Mouse (Mus musculus) MEL (cell line): ENCODE measurements around the gene Armh4. TPM values are rescaled to one million over a fixed set of nuclear protein-coding genes. Genes with fewer than 3 reads are reported as not detected.
"Not testable (repeated sequence)": the region's sequence is repeated elsewhere in the genome, so short reads cannot be mapped to it uniquely, and the experiment has no call there.

Source experiments
- DNase-seq: peaks from one replicate; pipeline ENCODE4 v3.0.0; 2011; ENCODE audit warnings: low read depth, low spot score
- H3K27ac ChIP-seq: 2 replicates; pipeline ENCODE4 v1.5.1; 2012; ENCODE audit warnings: low read depth, mild to moderate bottlenecking, control low read depth, low read length, moderate library complexity; ENCODE audit not compliant: control insufficient read depth
- H3K27me3 ChIP-seq, 2 experiments: fragments of 150-350 bp in 1 of 2; sonication (generic) in 1 of 2; 2 replicates each; pipeline ENCODE4 v1.6.1; 2012; ENCODE audit warnings: low read length in 2 of 2, mild to moderate bottlenecking in 2 of 2, improper control_type of control experiment in 1 of 2, moderate library complexity in 1 of 2; ENCODE audit not compliant: insufficient read depth in 2 of 2, control insufficient read depth in 1 of 2
- H3K36me3 ChIP-seq, 2 experiments: 2 replicates each; pipeline ENCODE4 v1.6.1; 2012 to 2014; ENCODE audit warnings: low read length in 2 of 2, improper control_type of control experiment in 1 of 2, inconsistent platforms in 1 of 2, mild to moderate bottlenecking in 1 of 2; ENCODE audit not compliant: insufficient read depth in 2 of 2, control insufficient read depth in 1 of 2
- H3K4me1 ChIP-seq, 2 experiments: fragments of 150-350 bp in 1 of 2; sonication (generic) in 1 of 2; 2 replicates each; pipeline ENCODE4 v1.6.1; 2012; ENCODE audit warnings: low read length in 2 of 2, improper control_type of control experiment in 1 of 2, mild to moderate bottlenecking in 1 of 2; ENCODE audit not compliant: insufficient read depth in 2 of 2, control insufficient read depth in 1 of 2
- H3K4me3 ChIP-seq, 2 experiments: fragments of 150-350 bp in 1 of 2; sonication (generic) in 1 of 2; 2 replicates each; pipeline ENCODE4 v1.5.1; 2012; ENCODE audit warnings: low read depth in 2 of 2, low read length in 2 of 2, mild to moderate bottlenecking in 2 of 2, moderate library complexity in 2 of 2, control low read depth in 1 of 2, improper control_type of control experiment in 1 of 2; ENCODE audit not compliant: control insufficient read depth in 1 of 2, insufficient read depth in 1 of 2
- H3K79me2 ChIP-seq: 2 replicates; pipeline ENCODE4 v1.6.1; 2012; ENCODE audit warnings: mild to moderate bottlenecking, low read length, moderate library complexity; ENCODE audit not compliant: control insufficient read depth, poor library complexity, insufficient read depth
- H3K9ac ChIP-seq: 2 replicates; pipeline ENCODE4 v1.6.1; 2012; ENCODE audit warnings: low read depth, mild to moderate bottlenecking, control low read depth, low read length, moderate library complexity; ENCODE audit not compliant: control insufficient read depth, poor library complexity, severe bottlenecking
- H3K9me3 ChIP-seq: fragments of 150-350 bp; sonication (generic); replicated peaks from 2 replicates; pipeline ENCODE4 v1.6.1; 2012; ENCODE audit warnings: mild to moderate bottlenecking, low read length, improper control_type of control experiment, moderate library complexity; ENCODE audit not compliant: insufficient read depth
- ELF1 ChIP-seq: IDR thresholded peaks from 2 replicates; pipeline ENCODE4 v1.6.1; 2014; ENCODE audit warnings: low read depth, mild to moderate bottlenecking, inconsistent platforms, low read length, improper control_type of control experiment, moderate library complexity
- EP300 ChIP-seq, 2 experiments: IDR thresholded peaks; 2 replicates each; pipeline ENCODE4 v1.6.1; 2011; ENCODE audit warnings: improper control_type of control experiment in 2 of 2, low read length in 2 of 2, low read depth in 1 of 2, mild to moderate bottlenecking in 1 of 2
- GABPA ChIP-seq: IDR thresholded peaks from 2 replicates; pipeline ENCODE4 v1.6.1; 2012; ENCODE audit warnings: low read depth, mild to moderate bottlenecking, inconsistent platforms, low read length, improper control_type of control experiment, moderate library complexity
- GATA1 ChIP-seq: IDR thresholded peaks from 2 replicates; pipeline ENCODE4 v1.6.1; 2011; ENCODE audit warnings: low read depth, low read length, improper control_type of control experiment
- MAX ChIP-seq: IDR thresholded peaks from 2 replicates; pipeline ENCODE4 v1.6.1; 2011; ENCODE audit warnings: low read length, improper control_type of control experiment
- MYB ChIP-seq: IDR thresholded peaks from 2 replicates; pipeline ENCODE4 v1.6.1; 2011; ENCODE audit warnings: mild to moderate bottlenecking, low read depth, low read length, improper control_type of control experiment
- POLR2A ChIP-seq, 2 experiments: IDR thresholded peaks; 2 replicates each; pipeline ENCODE4 v1.6.1; 2011 to 2012; ENCODE audit warnings: low read length in 2 of 2, mild to moderate bottlenecking in 2 of 2, control low read depth in 1 of 2, improper control_type of control experiment in 1 of 2, low read depth in 1 of 2, moderate library complexity in 1 of 2; ENCODE audit not compliant: control insufficient read depth in 1 of 2, insufficient read depth in 1 of 2, poor library complexity in 1 of 2
- POLR2AphosphoS5 ChIP-seq: IDR thresholded peaks from 2 replicates; pipeline ENCODE4 v1.6.1; 2012; ENCODE audit warnings: low read depth, borderline replicate concordance, mild to moderate bottlenecking, inconsistent platforms, low read length, moderate library complexity, mixed read lengths
- RCOR1 ChIP-seq: IDR thresholded peaks from 2 replicates; pipeline ENCODE4 v1.6.1; 2012; ENCODE audit warnings: low read depth, mild to moderate bottlenecking, inconsistent platforms, low read length, improper control_type of control experiment
- SMC3 ChIP-seq: IDR thresholded peaks from 2 replicates; pipeline ENCODE4 v1.6.1; 2011; ENCODE audit warnings: low read depth, low read length, improper control_type of control experiment
- UBTF ChIP-seq: IDR thresholded peaks from 2 replicates; pipeline ENCODE4 v1.6.1; 2012; ENCODE audit warnings: low read depth, mild to moderate bottlenecking, inconsistent platforms, low read length, improper control_type of control experiment, moderate library complexity, borderline replicate concordance; ENCODE audit not compliant: insufficient read depth
- ZMIZ1 ChIP-seq: IDR thresholded peaks from 2 replicates; pipeline ENCODE4 v1.6.1; 2012; ENCODE audit warnings: low read depth, mild to moderate bottlenecking, inconsistent platforms, low read length, improper control_type of control experiment, moderate library complexity
- ZNF384 ChIP-seq: IDR thresholded peaks from 2 replicates; pipeline ENCODE4 v1.6.1; 2012; ENCODE audit warnings: low read depth, mild to moderate bottlenecking, inconsistent platforms, low read length, improper control_type of control experiment
- polyA plus RNA-seq, 2 experiments: library from polyadenylated mRNA; stranded (reverse) in 1 of 2; unstranded in 1 of 2; fragments of >175 nt in 1 of 2; fragments of >200 nt in 1 of 2; gene quantifications; 2 replicates each; pipeline versions ENCODE4 v1.2.1 to v1.2.4; 2012; ENCODE audit warnings: low replicate concordance in 2 of 2, low read depth in 1 of 2; ENCODE audit not compliant: insufficient read length in 2 of 2, insufficient read depth in 1 of 2, missing spikeins in 1 of 2
- total RNA-seq: library from RNA; depleted of rRNA; stranded (reverse); fragments of 300-350 nt; gene quantifications from 2 replicates; pipeline ENCODE4 v1.2.3, GENCODE M21; 2012

Gene Armh4
- total and polyA plus RNA-seq, 3 experiments, result not detected

- no peak for TF ChIP-seq GABPA
- TF ChIP-seq UBTF, result no peak
- TF ChIP-seq POLR2AphosphoS5, result no peak
- no peak for TF ChIP-seq EP300 (IDR thresholded peaks at IDR 0.05; ENCODE audit: low read depth in 1 of 2, low read length in 2 of 2)
- no peak for TF ChIP-seq MAX
- no peak for TF ChIP-seq RCOR1
- TF ChIP-seq ELF1, result no peak
- TF ChIP-seq MYB, result no peak
- no peak for TF ChIP-seq ZMIZ1
- Histone ChIP-seq H3K27ac (no peak overlapping the region), H3K27me3 (no peaks in the 10 kb centered on the region)
These were observed 2.8 kb downstream of the Armh4 start for GRCm38 (mm10) chr14:49780416-49780815.

GRCm38 (mm10) chr14:49777539-49777938, 5.6 kb downstream of the Armh4 start:
- H3K79me2 ChIP-seq, H3K9ac ChIP-seq, H3K4me1 ChIP-seq, H3K36me3 ChIP-seq, DNase-seq, H3K27ac ChIP-seq, H3K4me3 ChIP-seq, H3K9me3 ChIP-seq, H3K27me3 ChIP-seq: not testable (repeated sequence)

More at GRCm38 (mm10) chr14:49780416-49780815, 2.8 kb downstream of the Armh4 start:
- H3K9ac ChIP-seq, result no peak overlapping the region
- no peaks in the 10 kb centered on the region for H3K36me3 ChIP-seq
- no peak overlapping the region for H3K4me3 ChIP-seq
- no peaks in the 10 kb centered on the region for H3K79me2 ChIP-seq
- no peak for DNase-seq
- H3K9me3 ChIP-seq, result no peaks in the 10 kb centered on the region
- no peaks in the 10 kb centered on the region for H3K4me1 ChIP-seq

- Histone ChIP-seq H3K4me1 (no peaks in the 10 kb centered on the region), H3K4me3 (no peak overlapping the region), H3K27me3 (no peaks in the 10 kb centered on the region), H3K27ac (no peak overlapping the region), H3K79me2 (no peaks in the 10 kb centered on the region), H3K9ac (no peak overlapping the region), H3K9me3 (no peaks in the 10 kb centered on the region), H3K36me3 (no peaks in the 10 kb centered on the region)
- TF ChIP-seq RCOR1 (no peak), ZMIZ1 (no peak), POLR2A (IDR thresholded peaks at IDR 0.05; ENCODE audit: control insufficient read depth in 1 of 2, insufficient read depth in 1 of 2, low read depth in 1 of 2, low read length in 2 of 2, poor library complexity in 1 of 2) (no peak), ZNF384 (no peak), POLR2AphosphoS5 (no peak), SMC3 (no peak), GATA1 (no peak), EP300 (IDR thresholded peaks at IDR 0.05; ENCODE audit: low read depth in 1 of 2, low read length in 2 of 2) (no peak)
- no peak for DNase-seq
These were observed 11.4 kb downstream of the Armh4 start for GRCm38 (mm10) chr14:49771746-49772145.
